Mouse (Mus musculus): ENCODE measurements around the gene Rfx2. TPM values are rescaled to one million over a fixed set of nuclear protein-coding genes. Genes with fewer than 3 reads are reported as not detected.

The Rfx2 gene
- polyA plus RNA-seq, 1 experiment from 2014 or later = 3.7 TPM

DNA sequence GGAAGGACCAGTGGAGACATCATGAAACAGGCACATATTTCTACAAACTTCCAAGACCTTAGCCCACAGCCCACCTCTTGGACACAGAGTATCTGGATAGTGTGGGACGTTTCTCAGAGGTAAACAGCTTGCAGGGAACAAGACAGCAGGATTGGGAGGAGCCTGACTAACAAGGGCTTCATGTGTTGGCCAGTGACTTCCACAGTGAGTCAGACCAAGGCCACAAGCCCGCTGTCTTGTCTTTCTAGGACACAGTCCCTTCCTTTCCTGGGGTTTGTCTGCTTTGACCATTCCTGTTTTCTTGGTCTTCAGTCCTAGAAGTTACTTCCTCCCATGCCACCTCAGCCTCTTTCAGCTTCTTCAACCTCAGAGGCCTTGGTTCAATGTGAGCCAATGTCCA is 7.5 kb downstream of the Rfx2 start:
- WGBS = 63% methylated on average over 2 of the region's 2 CpGs

DNA sequence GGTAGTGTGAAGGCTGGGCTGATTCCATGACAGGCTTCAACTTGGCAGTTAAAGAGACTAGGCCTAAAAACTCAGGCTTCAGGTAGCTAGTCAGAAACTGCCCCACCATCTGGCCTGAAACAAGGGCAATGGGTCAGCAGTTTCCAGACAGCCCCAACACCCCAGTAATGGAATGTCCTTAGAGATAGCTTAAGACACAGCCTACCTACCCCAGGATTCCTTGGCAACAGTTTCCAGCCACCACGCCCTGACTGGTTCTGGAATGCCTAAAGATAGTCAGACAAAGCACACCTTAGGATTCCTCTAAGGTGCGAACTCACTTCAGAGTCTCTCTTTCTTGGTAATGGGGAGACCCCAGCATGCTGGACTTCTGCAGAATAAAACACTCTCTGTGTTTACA is 8.4 kb downstream of the Rfx2 start:
- ATAC-seq = no peak
- no peak overlapping the region for H3K27ac ChIP-seq (ENCODE audit: low read length)
- H3K9me3 ChIP-seq (ENCODE audit: control insufficient read depth, low read length) = no peaks in the 10 kb centered on the region
- H3K4me3 ChIP-seq (replicated peaks; ENCODE audit: low read length) = no peak overlapping the region
- no peaks in the 10 kb centered on the region; the same call in 1 of the 2 replicates for H3K4me1 ChIP-seq (replicated peaks; ENCODE audit: control insufficient read depth, insufficient read depth, low read length)
- WGBS = 93% methylated on average over 2 of the region's 2 CpGs
- H3K27me3 ChIP-seq (replicated peaks; ENCODE audit: control insufficient read depth, insufficient read depth, low read length) = no peaks in the 10 kb centered on the region
- H3K36me3 ChIP-seq (ENCODE audit: control insufficient read depth, insufficient read depth) = no peaks in the 10 kb centered on the region
- no peak overlapping the region for H3K4me2 ChIP-seq (ENCODE audit: low read length)
- H3K9ac ChIP-seq (replicated peaks; ENCODE audit: low read depth, low read length) = no peak overlapping the region

More for the DNA sequence above, 7.5 kb downstream of the Rfx2 start:
- Histone ChIP-seq H3K9me3 (ENCODE audit: control insufficient read depth, low read length) (no peaks in the 10 kb centered on the region), H3K36me3 (ENCODE audit: control insufficient read depth, insufficient read depth) (no peaks in the 10 kb centered on the region), H3K27ac (ENCODE audit: low read length) (no peak overlapping the region), H3K27me3 (replicated peaks; ENCODE audit: control insufficient read depth, insufficient read depth, low read length) (no peaks in the 10 kb centered on the region), H3K9ac (replicated peaks; ENCODE audit: low read depth, low read length) (no peak overlapping the region), H3K4me3 (replicated peaks; ENCODE audit: low read length) (no peak overlapping the region), H3K4me1 (replicated peaks; ENCODE audit: control insufficient read depth, insufficient read depth, low read length) (no peaks in the 10 kb centered on the region; the same call in 1 of the 2 replicates), H3K4me2 (ENCODE audit: low read length) (no peak overlapping the region)
- ATAC-seq = no peak

DNA sequence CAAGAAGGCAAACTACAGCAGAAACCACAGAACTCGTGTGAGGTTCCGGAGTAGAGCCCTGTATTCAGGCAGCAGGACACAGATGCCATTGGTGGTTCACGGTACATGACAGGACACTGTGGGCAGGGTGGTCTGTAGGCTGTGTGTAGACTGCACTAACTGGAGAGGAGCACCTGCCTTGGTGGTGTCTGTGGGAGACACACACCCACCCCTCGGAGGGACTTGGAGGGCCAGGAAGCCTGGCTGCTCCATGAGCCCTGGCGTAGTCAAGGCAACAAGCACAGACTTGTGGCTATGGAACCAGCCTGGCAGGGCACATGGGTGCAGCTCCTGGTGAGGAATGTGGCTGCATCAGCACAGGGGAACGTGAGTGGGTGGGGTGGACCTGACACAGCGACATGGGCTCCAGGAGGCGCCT is 11.1 kb downstream of the Rfx2 start:
- no peaks in the 10 kb centered on the region for H3K9me3 ChIP-seq (ENCODE audit: control insufficient read depth, low read length)
- H3K27ac ChIP-seq (ENCODE audit: low read length) = no peak overlapping the region
- H3K4me2 ChIP-seq (ENCODE audit: low read length) = no peak overlapping the region
- H3K4me3 ChIP-seq (replicated peaks; ENCODE audit: low read length) = no peak overlapping the region
- no peak overlapping the region for H3K9ac ChIP-seq (replicated peaks; ENCODE audit: low read depth, low read length)
- H3K36me3 ChIP-seq (ENCODE audit: control insufficient read depth, insufficient read depth) = no peaks in the 10 kb centered on the region
- peaks cover 6% of the 10 kb centered on the region for H3K4me1 ChIP-seq (replicated peaks; ENCODE audit: control insufficient read depth, insufficient read depth, low read length)
- 77% methylated on average over 8 of the region's 8 CpGs for WGBS
- peak; percentile 42 for ATAC-seq
- no peaks in the 10 kb centered on the region for H3K27me3 ChIP-seq (replicated peaks; ENCODE audit: control insufficient read depth, insufficient read depth, low read length)

DNA sequence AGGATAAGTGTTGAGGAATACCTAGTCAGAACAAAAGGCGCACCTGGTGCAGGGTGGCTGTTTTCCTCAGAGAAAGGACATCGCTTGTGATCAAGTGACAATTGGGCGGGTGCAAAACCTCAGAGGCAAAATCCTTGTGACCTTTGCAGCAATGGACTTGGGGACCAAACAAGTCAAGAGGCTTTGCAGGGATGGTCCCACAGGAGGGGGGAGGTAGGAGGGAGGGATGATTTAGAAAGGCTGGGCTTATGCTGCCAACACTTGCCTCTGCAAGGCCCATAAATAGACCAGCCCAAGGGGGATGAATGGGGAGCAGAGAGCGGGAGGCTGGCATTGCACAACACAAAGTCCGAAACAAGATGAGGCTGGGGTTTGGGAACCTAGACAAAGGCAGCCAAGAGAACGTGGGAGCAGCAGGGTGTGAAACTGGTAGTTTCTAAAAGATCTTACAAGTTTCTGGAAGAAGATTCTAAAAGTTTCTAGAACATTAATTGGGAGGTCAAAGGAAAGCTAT is 11.7 kb downstream of the Rfx2 start:
- Histone ChIP-seq H3K36me3 (ENCODE audit: control insufficient read depth, insufficient read depth) (no peaks in the 10 kb centered on the region), H3K4me1 (replicated peaks; ENCODE audit: control insufficient read depth, insufficient read depth, low read length) (peaks cover 12% of the 10 kb centered on the region), H3K27me3 (replicated peaks; ENCODE audit: control insufficient read depth, insufficient read depth, low read length) (no peaks in the 10 kb centered on the region), H3K9me3 (ENCODE audit: control insufficient read depth, low read length) (no peaks in the 10 kb centered on the region), H3K27ac (ENCODE audit: low read length) (no peak overlapping the region), H3K4me2 (ENCODE audit: low read length) (no peak overlapping the region), H3K9ac (replicated peaks; ENCODE audit: low read depth, low read length) (no peak overlapping the region), H3K4me3 (replicated peaks; ENCODE audit: low read length) (no peak overlapping the region)
- ATAC-seq = no peak
- WGBS = 55% methylated on average over 6 of the region's 6 CpGs

DNA sequence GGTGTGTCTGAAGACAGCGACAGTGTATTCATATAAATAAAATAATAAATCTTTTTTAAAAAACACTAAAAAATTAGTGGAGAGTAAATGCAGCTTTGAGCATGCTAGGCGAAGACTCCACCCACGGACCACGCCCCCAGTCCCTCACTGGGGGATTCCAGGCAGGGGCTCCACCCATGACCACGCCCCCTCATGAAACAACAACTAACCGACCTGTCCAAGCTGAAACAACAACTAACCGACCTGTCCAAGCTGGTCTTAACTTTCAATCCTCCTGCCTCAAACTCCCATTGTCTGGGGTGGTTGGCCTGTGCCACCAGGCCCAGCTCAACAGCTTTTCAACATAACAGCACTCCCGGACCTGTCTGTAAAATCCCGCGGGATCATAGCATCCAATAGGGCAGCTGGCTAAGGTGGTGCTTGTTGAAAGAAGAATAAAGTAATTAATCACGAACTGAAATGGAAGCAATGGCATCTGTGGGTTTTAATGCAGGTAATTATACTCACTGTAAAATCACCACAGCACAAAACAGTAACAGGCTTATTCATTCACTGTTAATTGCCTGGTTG is 12.7 kb downstream of the Rfx2 start:
- Histone ChIP-seq H3K4me2 (ENCODE audit: low read length) (no peak overlapping the region), H3K4me1 (replicated peaks; ENCODE audit: control insufficient read depth, insufficient read depth, low read length) (peaks cover 16% of the 10 kb centered on the region), H3K27me3 (replicated peaks; ENCODE audit: control insufficient read depth, insufficient read depth, low read length) (no peaks in the 10 kb centered on the region), H3K4me3 (replicated peaks; ENCODE audit: low read length) (no peak overlapping the region), H3K9ac (replicated peaks; ENCODE audit: low read depth, low read length) (no peak overlapping the region), H3K9me3 (ENCODE audit: control insufficient read depth, low read length) (no peaks in the 10 kb centered on the region), H3K27ac (ENCODE audit: low read length) (no peak overlapping the region), H3K36me3 (ENCODE audit: control insufficient read depth, insufficient read depth) (no peaks in the 10 kb centered on the region)
- no peak; the same call in 1 of the 2 replicates for ATAC-seq
- 27% methylated on average over 11 of the region's 11 CpGs for WGBS

DNA sequence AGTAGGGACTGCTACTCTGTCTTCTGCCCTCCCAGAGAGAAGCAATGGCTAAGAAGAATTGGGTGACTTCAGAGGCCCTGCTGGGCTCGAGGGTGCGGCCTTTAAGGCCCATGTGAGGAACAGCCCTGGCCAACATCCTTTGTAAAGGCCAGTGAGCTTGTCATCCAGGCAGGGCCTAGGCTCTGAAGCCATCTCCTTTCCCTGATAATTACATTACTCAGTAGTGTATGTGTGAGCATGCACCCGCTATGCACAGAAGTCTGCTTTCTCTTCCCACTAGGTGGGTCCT is 15.8 kb downstream of the Rfx2 start:
- H3K27ac ChIP-seq (ENCODE audit: low read length) = peak overlapping the region; percentile 24
- peaks cover 28% of the 10 kb centered on the region for H3K4me1 ChIP-seq (replicated peaks; ENCODE audit: control insufficient read depth, insufficient read depth, low read length)
- H3K9ac ChIP-seq (replicated peaks; ENCODE audit: low read depth, low read length) = no peak overlapping the region
- H3K9me3 ChIP-seq (ENCODE audit: control insufficient read depth, low read length) = no peaks in the 10 kb centered on the region
- H3K36me3 ChIP-seq (ENCODE audit: control insufficient read depth, insufficient read depth) = no peaks in the 10 kb centered on the region
- no peaks in the 10 kb centered on the region for H3K27me3 ChIP-seq (replicated peaks; ENCODE audit: control insufficient read depth, insufficient read depth, low read length)
- no peak overlapping the region for H3K4me3 ChIP-seq (replicated peaks; ENCODE audit: low read length)
- no peak overlapping the region for H3K4me2 ChIP-seq (ENCODE audit: low read length)
- no peak for ATAC-seq
- 59% methylated on average over 3 of the region's 3 CpGs for WGBS

DNA sequence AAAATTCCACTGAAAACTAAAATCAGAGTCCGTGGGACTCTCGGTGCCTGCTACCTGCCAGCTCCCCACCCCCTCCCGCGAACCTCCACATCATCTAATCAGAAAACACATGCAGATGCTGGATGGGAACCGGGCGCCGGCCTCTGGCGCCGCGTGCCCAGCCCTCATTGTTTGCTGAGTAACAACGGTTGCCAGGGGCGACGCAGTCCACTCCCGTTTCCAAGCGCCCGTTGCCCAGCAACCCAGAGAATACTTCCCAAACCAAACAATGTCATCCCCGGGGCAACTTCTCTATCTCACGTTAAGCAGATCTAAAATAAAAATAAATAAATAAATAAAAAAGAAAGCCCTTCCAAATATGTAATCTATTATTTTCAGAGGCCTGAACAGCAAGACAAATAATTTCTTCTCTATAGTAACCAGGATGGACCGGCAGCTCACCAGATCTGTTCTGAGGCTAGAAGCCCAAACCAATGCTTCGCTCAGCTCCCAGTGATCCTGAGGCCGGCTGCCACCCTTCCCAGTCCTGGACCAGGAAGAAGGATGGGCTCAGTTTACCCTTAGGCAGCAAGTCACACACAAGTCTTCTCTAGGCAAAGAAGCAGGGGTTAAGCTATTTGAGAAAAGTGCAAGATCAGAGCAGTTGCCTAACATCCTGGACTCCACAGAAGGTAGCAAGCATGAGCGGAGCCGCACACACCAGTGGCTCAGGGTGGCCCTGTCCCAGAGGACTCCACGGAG is 16.3 kb downstream of the Rfx2 start:
- Histone ChIP-seq H3K27ac (ENCODE audit: low read length) (peak overlapping the region; percentile 24), H3K9me3 (ENCODE audit: control insufficient read depth, low read length) (no peaks in the 10 kb centered on the region), H3K4me1 (replicated peaks; ENCODE audit: control insufficient read depth, insufficient read depth, low read length) (peaks cover 32% of the 10 kb centered on the region), H3K4me2 (ENCODE audit: low read length) (peak overlapping the region; percentile 48), H3K9ac (replicated peaks; ENCODE audit: low read depth, low read length) (peak overlapping the region; percentile 9; the same call in 1 of the 2 replicates), H3K4me3 (replicated peaks; ENCODE audit: low read length) (no peak overlapping the region; the same call in 1 of the 2 replicates), H3K27me3 (replicated peaks; ENCODE audit: control insufficient read depth, insufficient read depth, low read length) (no peaks in the 10 kb centered on the region), H3K36me3 (ENCODE audit: control insufficient read depth, insufficient read depth) (no peaks in the 10 kb centered on the region)
- peak; percentile 84 for ATAC-seq
- 6% methylated on average over 24 of the region's 24 CpGs for WGBS

DNA sequence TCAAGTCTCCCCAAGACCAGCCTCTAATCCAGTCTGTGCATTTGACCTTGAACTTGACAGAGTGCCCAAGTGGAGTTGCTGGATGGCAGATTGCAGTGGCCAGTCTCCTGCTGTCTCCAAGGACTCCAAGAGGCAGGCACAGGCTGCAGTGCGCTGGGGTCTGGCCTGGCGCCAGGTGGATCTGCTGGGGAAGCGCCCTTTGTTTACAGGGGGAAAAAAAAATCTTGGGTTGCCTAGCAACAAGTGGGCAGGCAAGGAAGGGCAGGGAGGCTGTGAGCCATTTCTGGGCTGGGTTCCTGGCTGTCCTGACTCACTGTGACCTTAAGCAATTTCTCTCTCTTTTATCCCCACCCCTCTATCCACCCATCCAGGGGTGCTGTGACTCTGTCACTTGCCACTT is 20.6 kb downstream of the Rfx2 start:
- 2% methylated on average over 3 of the region's 3 CpGs for WGBS
- H3K9me3 ChIP-seq (ENCODE audit: control insufficient read depth, low read length) = no peaks in the 10 kb centered on the region
- peaks cover 32% of the 10 kb centered on the region for H3K4me1 ChIP-seq (replicated peaks; ENCODE audit: control insufficient read depth, insufficient read depth, low read length)
- H3K36me3 ChIP-seq (ENCODE audit: control insufficient read depth, insufficient read depth) = no peaks in the 10 kb centered on the region
- ATAC-seq = peak; percentile 32
- H3K9ac ChIP-seq (replicated peaks; ENCODE audit: low read depth, low read length) = no peak overlapping the region; the same call in 1 of the 2 replicates
- no peaks in the 10 kb centered on the region for H3K27me3 ChIP-seq (replicated peaks; ENCODE audit: control insufficient read depth, insufficient read depth, low read length)
- H3K4me3 ChIP-seq (replicated peaks; ENCODE audit: low read length) = no peak overlapping the region
- peak overlapping the region; percentile 49; the same call in 1 of the 2 replicates for H3K27ac ChIP-seq (ENCODE audit: low read length)
- H3K4me2 ChIP-seq (ENCODE audit: low read length) = no peak overlapping the region

DNA sequence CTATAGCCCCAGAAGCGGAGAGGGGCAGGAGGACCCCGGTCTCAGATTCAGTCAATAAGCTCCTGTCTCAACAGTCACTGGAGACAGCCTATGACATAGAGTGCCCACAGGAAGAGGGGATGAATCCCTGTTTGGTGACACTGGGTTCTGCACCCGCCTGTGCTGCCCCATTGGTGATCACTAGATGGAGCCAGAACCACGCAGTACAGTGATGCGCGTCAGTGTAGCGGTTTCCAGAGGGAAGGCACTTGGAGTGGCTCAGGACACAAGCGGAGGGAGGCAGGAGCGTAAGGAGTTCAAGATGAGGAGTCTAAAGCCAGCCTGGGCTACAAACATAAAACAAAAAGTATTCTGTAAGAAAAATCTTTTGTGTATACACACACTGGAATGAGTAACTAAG is 22.3 kb downstream of the Rfx2 start:
- H3K4me1 ChIP-seq (replicated peaks; ENCODE audit: control insufficient read depth, insufficient read depth, low read length) = peaks cover 16% of the 10 kb centered on the region
- no peaks in the 10 kb centered on the region for H3K9me3 ChIP-seq (ENCODE audit: control insufficient read depth, low read length)
- 6% methylated on average over 9 of the region's 9 CpGs for WGBS
- no peak overlapping the region for H3K27ac ChIP-seq (ENCODE audit: low read length)
- H3K4me3 ChIP-seq (replicated peaks; ENCODE audit: low read length) = no peak overlapping the region
- no peaks in the 10 kb centered on the region for H3K36me3 ChIP-seq (ENCODE audit: control insufficient read depth, insufficient read depth)
- ATAC-seq = peak; percentile 91
- H3K4me2 ChIP-seq (ENCODE audit: low read length) = no peak overlapping the region
- H3K27me3 ChIP-seq (replicated peaks; ENCODE audit: control insufficient read depth, insufficient read depth, low read length) = no peaks in the 10 kb centered on the region
- H3K9ac ChIP-seq (replicated peaks; ENCODE audit: low read depth, low read length) = no peak overlapping the region

Data from forebrain, embryonic 16.5 days (tissue).